Mouse (Mus musculus): ENCODE data around the gene Cdh20. TPM values are rescaled to one million over a fixed set of nuclear protein-coding genes. Genes with fewer than 3 reads are reported as not detected.

Cdh20 gene
- total RNA-seq, 1 experiment from 2014 or later, result not detected

DNA sequence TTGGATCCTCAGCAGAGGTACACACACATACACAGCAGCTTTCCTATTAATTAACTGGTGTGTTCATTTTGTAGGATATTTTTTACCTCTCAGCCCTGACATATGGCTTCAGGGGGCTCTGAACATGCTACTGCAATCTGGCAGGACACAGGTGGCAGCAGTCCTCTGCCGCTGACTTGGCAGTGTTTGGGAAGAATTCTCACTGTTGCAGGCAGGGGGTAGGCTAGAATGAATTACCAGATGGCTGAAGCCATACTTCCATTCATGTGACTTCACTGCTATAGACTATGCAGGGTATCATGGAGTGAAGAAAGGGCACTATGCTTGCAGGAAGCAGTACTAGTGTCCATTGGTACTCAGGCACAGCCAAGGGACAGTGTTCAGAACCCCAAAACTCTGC lies 233.8 kb downstream of the Cdh20 start:
- ATAC-seq (replicated peaks; ENCODE audit: low read depth, poor library complexity, severe bottlenecking), result no peak

GRCm38 (mm10) chr1:105003786-105004185 lies 235.5 kb downstream of the Cdh20 start:
- ATAC-seq (replicated peaks; ENCODE audit: low read depth, poor library complexity, severe bottlenecking), result no peak

DNA sequence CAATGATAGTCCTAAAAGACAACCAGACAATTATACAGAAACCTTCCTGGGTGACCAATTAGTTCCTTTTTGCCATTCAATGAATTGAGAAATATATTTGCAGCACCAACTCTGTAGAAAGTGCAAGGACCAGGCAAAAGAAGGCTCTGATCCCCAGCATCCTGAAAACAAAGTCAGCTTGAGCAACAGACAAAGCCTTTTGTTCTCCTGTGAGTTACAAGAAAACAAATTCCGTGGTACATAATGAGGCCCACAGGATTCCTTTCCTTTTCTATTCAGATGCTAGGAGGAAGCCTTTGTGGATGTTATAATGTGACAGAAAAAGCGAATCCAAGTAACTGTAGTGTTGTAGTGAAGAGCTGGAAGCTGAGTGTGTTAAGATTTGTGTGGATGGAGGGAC lies 244.3 kb downstream of the Cdh20 start:
- no peak for ATAC-seq (replicated peaks; ENCODE audit: low read depth, poor library complexity, severe bottlenecking)

DNA sequence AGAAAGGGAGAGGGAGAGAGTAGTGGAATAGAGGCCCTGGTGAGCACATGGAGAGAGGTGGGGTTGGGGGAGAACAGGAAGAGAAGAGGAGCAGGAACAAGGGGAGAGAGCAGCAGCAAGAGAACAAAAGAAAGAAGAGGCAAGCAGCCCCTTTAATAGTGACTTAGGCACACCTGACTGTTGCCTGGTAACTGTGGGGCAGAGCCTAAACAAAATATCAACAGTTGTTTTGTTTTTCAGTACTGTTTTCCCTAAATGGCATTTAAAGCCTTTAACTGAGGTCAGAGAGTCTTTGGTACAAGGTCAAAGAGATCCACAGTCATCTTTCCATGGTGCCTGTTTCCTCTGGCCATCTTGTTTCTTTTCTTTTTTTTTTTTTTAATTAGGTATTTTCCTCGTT lies 245.0 kb downstream of the Cdh20 start:
- ATAC-seq (replicated peaks; ENCODE audit: low read depth, poor library complexity, severe bottlenecking), result no peak

GRCm38 (mm10) chr1:105041668-105042067 lies 273.3 kb downstream of the Cdh20 start:
- ATAC-seq (replicated peaks; ENCODE audit: low read depth, poor library complexity, severe bottlenecking), result no peak

All from common myeloid progenitor, adult 5-6 weeks (primary cell).